Mouse (Mus musculus) bone marrow macrophage, adult 2 months (primary cell): ENCODE results near the gene Arsg.

ENCODE experiments used
- CTCF ChIP-seq: IDR thresholded peaks from 2 replicates; pipeline ENCODE4 v1.5.1; 2012; ENCODE audit warnings: low read depth, mild to moderate bottlenecking, low read length, moderate library complexity
- POLR2A ChIP-seq: IDR thresholded peaks from 2 replicates; pipeline ENCODE4 v1.6.1; 2012; ENCODE audit warnings: mild to moderate bottlenecking, low read depth, low read length, borderline replicate concordance

DNA sequence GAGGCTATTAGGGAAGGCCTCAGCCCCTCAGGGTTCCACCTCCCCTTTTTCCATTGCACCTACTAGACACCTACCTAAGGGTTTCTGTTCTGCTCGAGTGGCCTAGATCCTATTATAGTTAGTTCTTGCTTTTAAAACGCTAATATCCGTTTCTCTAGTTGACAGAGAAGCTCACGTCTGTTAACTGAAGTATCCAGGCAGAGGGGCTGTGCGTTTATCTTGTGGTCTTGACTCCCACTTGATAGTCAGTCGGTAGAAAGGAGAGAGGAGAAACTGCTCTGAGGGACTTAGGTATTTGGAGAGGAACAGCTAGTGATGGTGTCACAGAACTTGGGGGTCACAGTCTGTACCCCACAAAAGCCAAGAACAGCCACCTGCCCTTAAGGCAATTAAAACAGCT lies 3.5 kb downstream of the Arsg start:
- TF ChIP-seq CTCF, result no peak
- TF ChIP-seq POLR2A, result no peak
